In the genomic region with DNA sequence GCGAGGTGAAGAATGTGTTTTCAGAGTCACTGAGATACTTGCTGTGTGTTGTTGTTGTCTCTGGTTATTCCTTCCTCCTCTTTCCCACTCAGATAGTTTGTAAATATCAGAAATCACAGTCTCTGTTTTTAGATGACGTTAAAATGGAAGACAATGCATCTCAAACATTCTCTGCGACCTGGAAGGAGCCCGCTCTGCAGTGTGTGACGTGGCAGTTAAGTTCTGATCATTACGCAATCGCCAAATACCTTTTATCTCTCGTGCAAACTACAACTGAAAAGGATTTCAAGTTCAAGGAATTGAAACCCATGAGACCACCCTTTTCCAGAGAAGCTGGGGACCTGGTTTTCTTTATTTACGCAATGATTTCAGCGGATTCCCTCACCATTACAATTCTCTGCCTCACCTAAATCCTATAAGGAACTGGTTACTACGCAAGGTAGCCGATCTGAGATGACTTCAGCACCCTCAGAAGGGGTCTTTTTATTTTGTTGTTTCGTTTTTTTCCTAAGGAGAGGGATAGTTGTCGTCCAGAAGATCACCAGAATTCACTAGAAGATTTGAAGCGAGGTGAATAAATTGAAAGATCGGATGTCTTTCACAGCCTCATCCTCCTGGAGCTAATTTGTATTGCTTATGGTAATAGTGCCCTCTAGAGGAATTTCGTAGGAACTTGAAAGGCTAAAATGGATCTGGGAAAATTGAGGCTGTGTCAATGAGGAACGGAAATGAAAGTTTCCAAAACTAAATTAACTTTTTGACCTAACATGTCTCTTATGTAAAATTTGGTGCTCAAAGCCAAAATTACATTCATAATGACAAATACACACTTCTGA, we compare ENCODE assay signal across 9 mouse cellular contexts. TPM values are rescaled to one million over a fixed set of nuclear protein-coding genes. Genes with fewer than 3 reads are reported as not detected.
DNase-seq lines count a peak whose midpoint lies in the region; ATAC-seq and TF ChIP-seq lines count a peak whose summit lies in the region.
"Had no signal": no experiment of that assay in that cellular context is flagged by ENCODE, and none has a peak within 500 bp of the region (broad histone marks: within the 10 kb centered on the region; RNA-seq: fewer than 3 reads in every experiment).

No protein-coding gene starts in this region.

- no peak for ATAC-seq in liver, embryonic 11.5 days (replicated peaks; ENCODE audit: low FRiP score)
- ATAC-seq in stomach, embryonic 14.5 days (ENCODE audit: insufficient number of reproducible peaks, insufficient read depth, low FRiP score, low read depth), result no peak

- peak; percentile 17; the same call in 1 of the 2 replicates for TF ChIP-seq CTCF in lung, adult 2 months (IDR thresholded peaks at IDR 0.05; ENCODE audit: insufficient read depth, low read length)

- H3K4me1 ChIP-seq in lung, adult 2 months (ENCODE audit: control insufficient read depth, insufficient read depth, low read length), result no peaks in the 10 kb centered on the region
- H3K4me1 ChIP-seq in liver, embryonic 11.5 days (replicated peaks; ENCODE audit: control insufficient read depth, insufficient read depth, low read length), result no peaks in the 10 kb centered on the region
- H3K4me1 ChIP-seq in stomach, embryonic 14.5 days (ENCODE audit: control insufficient read depth, insufficient read depth, low read length), result no peaks in the 10 kb centered on the region
- H3K4me1 ChIP-seq: limb, embryonic 13.5 days had no signal

- H3K4me3 ChIP-seq in lung, adult 2 months (replicated peaks; ENCODE audit: extremely low read depth, low read depth, low read length), result no peak overlapping the region
- no peak overlapping the region for H3K4me3 ChIP-seq in liver, embryonic 11.5 days (ENCODE audit: low read depth, low read length)
- no peak overlapping the region for H3K4me3 ChIP-seq in stomach, embryonic 14.5 days (ENCODE audit: low read depth, low read length)
- H3K4me3 ChIP-seq: limb, embryonic 13.5 days had no signal

- no peaks in the 10 kb centered on the region for H3K9me3 ChIP-seq in liver, embryonic 11.5 days (ENCODE audit: control insufficient read depth, low read length)
- no peaks in the 10 kb centered on the region for H3K9me3 ChIP-seq in stomach, embryonic 14.5 days (ENCODE audit: control insufficient read depth, low read depth, low read length)
- H3K9me3 ChIP-seq: limb, embryonic 13.5 days had no signal

- WGBS in lung, adult 2 months, result 43% methylated on average over 18 of the region's 18 CpGs
- 50% methylated on average over 18 of the region's 18 CpGs for WGBS in liver, embryonic 11.5 days
- WGBS in stomach, embryonic 14.5 days, result 47% methylated on average over 18 of the region's 18 CpGs

- H3K27ac ChIP-seq in liver, embryonic 11.5 days (ENCODE audit: low read depth, low read length), result no peak overlapping the region
- no peak overlapping the region for H3K27ac ChIP-seq in stomach, embryonic 14.5 days (ENCODE audit: low read length)
- H3K27ac ChIP-seq: limb, embryonic 13.5 days had no signal

- H3K4me2 ChIP-seq in liver, embryonic 11.5 days, result peak overlapping the region; percentile 6; the same call in 1 of the 2 replicates
- H3K4me2 ChIP-seq in stomach, embryonic 14.5 days (replicated peaks; ENCODE audit: low read depth, low read length), result 0 out of 2 replicates have a peak overlapping the region, but pooled peaks have one; percentile 10
- H3K4me2 ChIP-seq: limb, embryonic 13.5 days had no signal

- peak; percentile 8 for DNase-seq in cerebellum, adult 9-10 months
- no peak for DNase-seq in cerebellum, postnatal 36 days
- DNase-seq in lung, adult 2 months, result no peak
- DNase-seq in lung, postnatal 14 days, result no peak
- DNase-seq in liver, embryonic 11.5 days (ENCODE audit: low spot score), result no peak
- no peak for DNase-seq in right cerebral cortex, postnatal 14 days
- DNase-seq in spleen, adult 12 weeks (ENCODE audit: low spot score), result no peak

- no peak for TF ChIP-seq POLR2A in lung, adult 2 months (IDR thresholded peaks at IDR 0.05; ENCODE audit: borderline replicate concordance, extremely low read depth, low read depth, low read length)

- H3K9ac ChIP-seq in liver, embryonic 11.5 days (ENCODE audit: low read depth, low read length), result no peak overlapping the region
- H3K9ac ChIP-seq in stomach, embryonic 14.5 days (replicated peaks; ENCODE audit: low read depth, low read length), result no peak overlapping the region
- H3K9ac ChIP-seq: limb, embryonic 13.5 days had no signal

- no peaks in the 10 kb centered on the region for H3K36me3 ChIP-seq in liver, embryonic 11.5 days (ENCODE audit: control insufficient read depth, insufficient read depth, low read length)
- H3K36me3 ChIP-seq in stomach, embryonic 14.5 days (ENCODE audit: control insufficient read depth, insufficient read depth, low read length), result no peaks in the 10 kb centered on the region
- H3K36me3 ChIP-seq: limb, embryonic 13.5 days had no signal

- no peaks in the 10 kb centered on the region for H3K27me3 ChIP-seq in liver, embryonic 11.5 days (replicated peaks; ENCODE audit: control insufficient read depth, insufficient read depth, low read length)
- no peaks in the 10 kb centered on the region for H3K27me3 ChIP-seq in stomach, embryonic 14.5 days (ENCODE audit: control insufficient read depth, insufficient read depth, low read length)

RNA-seq across cellular contexts. Expression of a gene that starts 9.8 kb away (rescaled TPM):
- polyA plus RNA-seq in lung, adult 2 months (2012; rRNA removed), result 0.50 and 0.91 TPM in 2 replicates
- 1.3 and 1.6 TPM in 2 replicates for polyA plus RNA-seq in liver, embryonic 11.5 days (2014; fragmentation: Nextera tagmentation; extraction: Ambion mirVana)
- polyA plus RNA-seq in stomach, embryonic 14.5 days (2014; fragmentation: Nextera tagmentation; extraction: Ambion mirVana), result 1.7 and 3.2 TPM in 2 replicates
